Mouse (Mus musculus) gastrocnemius, adult 2 months (tissue): ENCODE measurements around the gene Trank1. TPM values are rescaled to one million over a fixed set of nuclear protein-coding genes. Genes with fewer than 3 reads are reported as not detected.

Experiments used
- DNase-seq: peaks from one replicate; pipeline ENCODE4 v3.0.0; 2022
- H3K27ac ChIP-seq: fragments of 200-600 bp; 2 replicates; pipeline ENCODE4 v1.8.1; 2022; ENCODE audit warnings: mild to moderate bottlenecking
- H3K4me3 ChIP-seq: fragments of 200-600 bp; 2 replicates; pipeline ENCODE4 v1.8.1; 2022; ENCODE audit warnings: mild to moderate bottlenecking, moderate library complexity
- CTCF ChIP-seq: fragments of 200-600 bp; IDR thresholded peaks from 2 replicates; pipeline ENCODE4 v1.8.1; 2022; ENCODE audit warnings: antibody characterized with exemption, mild to moderate bottlenecking, moderate library complexity
- intact Hi-C: fragments of 180-260 bp; cut with DNase I; formaldehyde crosslinking; loops from one replicate; pipeline ENCODE4 v1.15.1; 2025
- total RNA-seq, 2 experiments: library from RNA; stranded (reverse); gene quantifications; 2 replicates each; pipeline ENCODE4 v1.2.3; 2021

Gene Trank1
- total RNA-seq, 2 experiments from 2014 or later, result not detected

GRCm38 (mm10) chr9:111286468-111286867, 25.1 kb upstream of the Trank1 start:
- no peak for TF ChIP-seq CTCF
- no peak for DNase-seq
- Histone ChIP-seq H3K27ac (no peak overlapping the region), H3K4me3 (no peak overlapping the region)
- intact Hi-C loops, result no loop called here

- no peak overlapping the region for H3K27ac ChIP-seq
- no peak for TF ChIP-seq CTCF
- no peak for DNase-seq
- intact Hi-C loops, result no loop called here
- no peak overlapping the region for H3K4me3 ChIP-seq
Measured at GRCm38 (mm10) chr9:111287956-111288355, 23.6 kb upstream of the Trank1 start.

DNA sequence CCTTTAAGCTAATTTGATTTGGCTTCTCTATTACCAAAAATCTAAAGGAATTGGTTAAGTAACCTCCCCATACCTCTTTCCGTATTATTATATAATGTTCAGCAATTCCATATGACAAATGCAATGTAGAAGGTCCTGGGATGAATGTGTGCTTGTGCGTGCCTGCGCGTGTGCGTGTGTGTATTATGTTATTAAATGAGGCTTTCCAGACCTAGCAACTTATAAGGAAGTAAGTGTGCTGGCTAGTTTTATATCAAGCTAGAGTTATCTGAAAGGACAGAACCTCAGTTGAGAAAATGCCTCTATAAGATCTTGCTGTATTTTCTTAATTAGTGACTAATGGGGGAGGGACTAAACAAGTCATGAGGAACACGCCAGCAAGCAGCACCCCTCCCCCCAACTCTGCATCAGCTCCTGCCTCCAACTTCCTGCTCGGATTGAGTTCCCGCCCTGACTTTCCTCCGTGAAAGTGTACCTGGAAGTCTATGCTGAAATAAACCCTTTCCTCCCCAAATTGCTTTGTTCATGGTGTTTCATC, 22.2 kb upstream of the Trank1 start:
- no peak for TF ChIP-seq CTCF
- peak overlapping the region; percentile 36 for H3K4me3 ChIP-seq
- peak overlapping the region; percentile 66 for H3K27ac ChIP-seq
- peak; percentile 25 for DNase-seq
- intact Hi-C loops, result no loop called here

DNA sequence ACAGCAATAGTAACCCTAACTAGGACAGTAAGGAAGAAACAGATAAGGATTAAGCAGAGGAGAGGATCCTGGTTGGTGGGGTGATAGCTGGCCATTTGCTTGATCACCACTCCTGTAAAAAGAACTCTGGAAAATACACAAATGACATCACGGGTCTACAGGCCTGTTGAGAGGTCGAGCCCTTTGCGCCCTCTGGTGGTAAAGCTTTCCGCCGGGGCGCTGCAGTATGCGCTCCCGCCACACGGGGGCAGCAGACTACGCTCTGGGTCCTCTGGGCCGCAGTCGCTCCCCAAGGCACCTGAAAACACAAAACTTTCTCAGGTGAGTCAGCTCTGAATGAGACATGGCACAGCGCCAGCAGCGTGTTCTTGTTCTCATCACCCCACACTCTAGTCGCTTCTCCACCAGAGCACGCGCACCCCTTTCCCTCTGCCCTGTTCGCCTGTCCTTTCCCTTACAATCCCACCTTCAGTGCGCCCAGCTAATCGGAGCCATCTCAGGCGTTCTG, 21.7 kb upstream of the Trank1 start:
- TF ChIP-seq CTCF, result no peak
- intact Hi-C loops, result no loop called here

DNA sequence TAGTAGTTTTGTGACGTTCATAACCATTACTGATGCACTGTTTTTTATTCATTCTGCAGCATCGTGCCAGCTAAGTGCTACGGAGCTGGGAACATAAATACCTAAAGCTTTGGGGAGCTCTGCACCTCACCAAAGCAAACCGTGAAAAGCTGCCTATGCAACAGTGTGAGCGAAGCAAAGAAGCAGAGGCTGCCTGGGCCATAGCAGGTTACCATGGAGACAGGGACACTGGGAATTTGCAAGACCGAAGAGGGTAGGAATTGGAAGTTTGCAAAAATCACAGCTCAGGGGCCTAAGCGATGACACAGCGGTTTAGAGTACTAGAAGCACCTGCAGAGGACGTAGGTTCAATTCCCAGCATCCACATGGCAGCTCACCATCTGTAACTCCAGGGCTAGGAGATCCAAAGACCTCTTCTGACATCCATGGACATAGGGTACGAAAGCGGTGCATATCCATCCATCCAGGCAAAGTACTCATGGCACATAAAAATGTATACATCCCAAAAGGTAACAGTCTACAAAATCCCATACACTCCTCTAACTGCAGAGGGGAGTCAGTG, 20.9 kb upstream of the Trank1 start:
- intact Hi-C loops, result no loop called here
- no peak overlapping the region for H3K27ac ChIP-seq
- no peak overlapping the region for H3K4me3 ChIP-seq
- no peak for DNase-seq
- TF ChIP-seq CTCF, result no peak

More for the DNA sequence above, 21.7 kb upstream of the Trank1 start:
- Histone ChIP-seq H3K4me3 (peak overlapping the region; percentile 36), H3K27ac (peak overlapping the region; percentile 66)
- DNase-seq, result peak; percentile 85

GRCm38 (mm10) chr9:111293234-111293633, 18.3 kb upstream of the Trank1 start:
- intact Hi-C loops, result no loop called here
- TF ChIP-seq CTCF, result no peak
- Histone ChIP-seq H3K4me3 (no peak overlapping the region), H3K27ac (no peak overlapping the region)
- no peak for DNase-seq

DNA sequence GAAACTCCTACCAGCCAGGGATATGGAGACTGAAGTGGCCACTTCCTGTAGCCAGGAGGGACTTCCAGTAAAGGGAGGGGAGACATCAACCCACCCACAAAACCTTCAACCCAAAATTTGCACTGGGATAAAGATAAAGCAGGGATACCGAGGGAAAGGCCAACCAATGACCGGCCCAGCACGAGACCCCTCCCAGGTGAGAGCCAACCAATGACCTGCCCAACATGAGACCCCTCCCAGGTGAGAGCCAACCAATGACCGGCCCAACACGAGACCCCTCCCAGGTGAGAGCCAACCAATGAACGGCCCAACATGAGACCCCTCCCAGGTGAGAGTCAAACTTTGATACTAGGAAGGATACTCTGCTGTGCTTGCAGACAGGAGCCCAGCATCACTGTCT, 16.6 kb upstream of the Trank1 start:
- intact Hi-C loops, result no loop called here
- Histone ChIP-seq H3K27ac (no peak overlapping the region), H3K4me3 (no peak overlapping the region)
- TF ChIP-seq CTCF, result no peak
- DNase-seq, result no peak

- DNase-seq, result no peak
- Histone ChIP-seq H3K4me3 (no peak overlapping the region), H3K27ac (no peak overlapping the region)
- intact Hi-C loops, result no loop called here
- no peak for TF ChIP-seq CTCF
Measured at GRCm38 (mm10) chr9:111295323-111295722, 16.2 kb upstream of the Trank1 start.

GRCm38 (mm10) chr9:111296433-111296832, 15.1 kb upstream of the Trank1 start:
- intact Hi-C loops, result no loop called here
- TF ChIP-seq CTCF, result no peak
- no peak for DNase-seq
- Histone ChIP-seq H3K4me3 (no peak overlapping the region), H3K27ac (no peak overlapping the region)

DNA sequence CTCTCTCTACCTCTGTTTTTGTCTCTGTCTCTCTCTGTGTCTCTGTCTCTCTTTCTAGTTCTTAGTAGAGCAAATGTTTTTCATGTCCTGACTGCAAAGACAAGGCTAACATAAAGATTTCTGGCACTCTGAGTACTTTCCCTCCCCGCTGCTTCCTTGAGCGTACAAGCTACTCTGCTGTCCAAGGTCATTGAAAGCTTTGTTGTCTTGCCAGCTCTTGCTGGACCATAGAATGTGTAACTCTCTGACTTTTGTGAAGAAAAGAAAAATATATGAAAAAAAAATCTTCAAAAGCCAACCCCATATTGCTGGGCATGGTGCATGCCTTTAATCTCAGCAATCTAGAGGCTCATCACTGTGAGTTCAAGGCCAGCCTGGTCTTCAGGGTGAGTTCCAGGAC, 12.9 kb upstream of the Trank1 start:
- TF ChIP-seq CTCF, result no peak
- Histone ChIP-seq H3K4me3 (no peak overlapping the region), H3K27ac (no peak overlapping the region)
- no peak for DNase-seq
- intact Hi-C loops, result no loop called here

- intact Hi-C loops, result no loop called here
- Histone ChIP-seq H3K4me3 (no peak overlapping the region), H3K27ac (no peak overlapping the region)
- TF ChIP-seq CTCF, result no peak
- DNase-seq, result no peak
Measured at GRCm38 (mm10) chr9:111302196-111302831, 9.2 kb upstream of the Trank1 start.

DNA sequence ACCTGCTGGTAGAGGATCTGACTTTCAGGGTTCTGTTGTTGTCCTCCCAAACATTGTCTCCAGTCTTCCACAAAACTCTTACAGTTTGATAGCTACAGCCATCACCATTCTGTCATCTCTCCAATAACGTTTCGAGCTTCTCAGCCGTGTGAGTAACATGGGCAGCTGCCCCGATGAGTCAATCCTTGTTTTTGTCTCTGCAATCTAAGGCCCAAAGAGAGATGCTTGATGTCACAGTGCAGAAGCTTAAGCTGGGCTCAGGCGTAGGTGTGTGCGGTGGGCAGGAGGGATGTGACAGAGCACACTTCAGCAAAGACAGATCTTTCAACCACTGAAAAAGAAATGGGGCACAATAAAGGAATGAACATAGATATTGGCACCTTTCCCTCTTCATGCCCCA, 7.5 kb upstream of the Trank1 start:
- intact Hi-C loops, result no loop called here
- TF ChIP-seq CTCF, result no peak
- H3K4me3 ChIP-seq, result no peak overlapping the region
- no peak overlapping the region for H3K27ac ChIP-seq
- DNase-seq, result no peak

DNA sequence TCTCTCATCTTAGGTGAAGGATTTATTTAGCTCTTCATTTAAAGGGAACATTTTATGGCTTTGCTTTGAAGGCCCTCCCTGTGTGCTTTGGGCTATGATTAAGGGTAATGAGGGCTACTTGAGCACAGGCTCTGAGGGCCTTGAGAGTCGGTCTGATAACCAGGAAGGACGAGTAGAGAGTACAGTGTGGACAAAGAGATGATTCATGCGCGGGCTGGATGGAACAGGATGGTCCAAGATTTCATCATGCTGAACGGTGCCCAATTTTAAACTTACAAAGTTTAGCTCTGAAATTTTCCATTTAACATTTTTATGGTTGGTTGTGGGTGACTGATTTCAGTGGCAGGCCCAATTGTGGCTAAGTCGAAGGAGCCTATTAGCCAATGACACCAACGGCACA, 5.4 kb upstream of the Trank1 start:
- intact Hi-C loops, result no loop called here
- no peak for DNase-seq
- Histone ChIP-seq H3K4me3 (no peak overlapping the region), H3K27ac (no peak overlapping the region)
- no peak for TF ChIP-seq CTCF
